Mouse (Mus musculus): Measurements from ENCODE around the gene Pdpk1. TPM values are rescaled to one million over a fixed set of nuclear protein-coding genes. Genes with fewer than 3 reads are reported as not detected.

The Pdpk1 gene
- polyA plus RNA-seq, 1 experiment from 2014 or later, result 31.4 TPM

DNA sequence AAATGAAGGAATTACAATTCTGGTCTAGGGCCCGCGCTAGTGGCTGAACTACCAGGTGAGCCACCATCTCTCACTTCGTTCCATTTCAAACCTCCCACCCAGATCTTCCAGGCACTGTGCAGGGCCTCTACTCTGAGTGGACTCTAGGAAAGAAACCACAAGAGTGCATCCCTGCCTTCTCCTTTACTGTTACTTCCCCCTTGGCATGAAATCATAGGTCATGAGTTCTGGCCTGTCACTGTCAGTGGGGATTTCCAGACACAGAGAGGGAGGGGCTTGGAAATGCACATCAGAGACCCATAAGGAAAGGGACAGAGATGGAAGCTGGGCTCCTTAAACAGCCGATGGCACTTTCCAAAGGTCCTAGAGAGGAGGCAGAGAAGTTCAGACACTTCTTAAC, 21.0 kb upstream of the Pdpk1 start:
- Histone ChIP-seq H3K4me2 (no peak overlapping the region), H3K4me3 (no peak overlapping the region), H3K4me1 (peaks cover 40% of the 10 kb centered on the region), H3K27me3 (replicated peaks) (no peaks in the 10 kb centered on the region), H3K27ac (no peak overlapping the region), H3K9ac (no peak overlapping the region), H3K36me3 (peaks cover 13% of the 10 kb centered on the region), H3K9me3 (replicated peaks) (no peaks in the 10 kb centered on the region)
- 82% methylated on average over 4 of the region's 4 CpGs for WGBS (ENCODE audit: insufficient replicate concordance)
- ATAC-seq, result no peak

DNA sequence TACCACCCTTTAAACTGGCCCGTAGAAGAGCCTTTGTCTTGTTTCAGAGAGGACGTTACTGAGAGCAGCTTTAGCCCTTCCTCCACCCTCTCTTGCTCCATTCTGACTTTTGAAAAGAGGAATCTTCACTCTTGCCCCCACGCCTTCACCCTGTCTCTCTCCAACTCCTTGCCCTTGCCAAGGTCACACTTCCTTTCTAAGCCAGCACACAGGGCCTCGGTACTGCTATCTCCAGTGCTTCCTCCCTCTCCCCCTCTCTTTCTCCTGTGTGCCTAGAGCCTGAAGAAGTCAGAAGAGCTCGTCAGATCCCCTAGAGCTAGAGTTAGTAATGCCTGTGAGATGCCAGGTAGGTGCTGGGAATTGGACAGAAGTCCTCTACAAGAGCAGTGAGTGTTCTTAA, 20.0 kb upstream of the Pdpk1 start:
- ATAC-seq, result no peak
- WGBS (ENCODE audit: insufficient replicate concordance), result 48% methylated on average over 5 of the region's 5 CpGs
- no peak overlapping the region for H3K4me3 ChIP-seq
- H3K4me2 ChIP-seq, result peak overlapping the region; percentile 88; the same call in 1 of the 2 replicates
- H3K27ac ChIP-seq, result peak overlapping the region; percentile 89
- H3K9me3 ChIP-seq (replicated peaks), result no peaks in the 10 kb centered on the region
- peaks cover 20% of the 10 kb centered on the region for H3K36me3 ChIP-seq
- H3K4me1 ChIP-seq, result peaks cover 45% of the 10 kb centered on the region
- no peak overlapping the region for H3K9ac ChIP-seq
- H3K27me3 ChIP-seq (replicated peaks), result no peaks in the 10 kb centered on the region

DNA sequence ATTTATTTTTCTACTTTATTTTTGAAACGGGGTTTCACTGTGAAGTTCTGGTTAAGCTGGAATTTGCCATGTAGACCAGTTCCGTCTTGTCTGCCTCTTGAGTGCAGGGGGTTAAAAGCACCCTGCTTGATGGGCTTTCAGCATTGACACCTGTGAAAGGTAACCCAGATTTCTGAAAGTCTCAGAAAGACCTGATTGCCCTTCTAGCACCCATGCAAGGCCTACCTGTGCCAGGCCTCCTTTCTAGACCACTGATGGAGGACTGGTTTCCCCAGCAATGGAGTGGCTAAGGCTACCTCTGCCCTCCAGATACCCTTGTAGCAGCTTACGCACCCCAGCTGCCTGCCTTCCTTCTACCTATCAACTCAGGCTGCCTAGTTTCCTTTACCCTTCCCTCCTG, 19.4 kb upstream of the Pdpk1 start:
- 61% methylated on average over 3 of the region's 3 CpGs for WGBS (ENCODE audit: insufficient replicate concordance)
- Histone ChIP-seq H3K4me1 (peaks cover 51% of the 10 kb centered on the region), H3K27ac (peak overlapping the region; percentile 89), H3K36me3 (peaks cover 26% of the 10 kb centered on the region), H3K4me3 (peak overlapping the region; percentile 95), H3K9ac (peak overlapping the region; percentile 95), H3K4me2 (peak overlapping the region; percentile 88), H3K9me3 (replicated peaks) (no peaks in the 10 kb centered on the region), H3K27me3 (replicated peaks) (no peaks in the 10 kb centered on the region)
- no peak for ATAC-seq

DNA sequence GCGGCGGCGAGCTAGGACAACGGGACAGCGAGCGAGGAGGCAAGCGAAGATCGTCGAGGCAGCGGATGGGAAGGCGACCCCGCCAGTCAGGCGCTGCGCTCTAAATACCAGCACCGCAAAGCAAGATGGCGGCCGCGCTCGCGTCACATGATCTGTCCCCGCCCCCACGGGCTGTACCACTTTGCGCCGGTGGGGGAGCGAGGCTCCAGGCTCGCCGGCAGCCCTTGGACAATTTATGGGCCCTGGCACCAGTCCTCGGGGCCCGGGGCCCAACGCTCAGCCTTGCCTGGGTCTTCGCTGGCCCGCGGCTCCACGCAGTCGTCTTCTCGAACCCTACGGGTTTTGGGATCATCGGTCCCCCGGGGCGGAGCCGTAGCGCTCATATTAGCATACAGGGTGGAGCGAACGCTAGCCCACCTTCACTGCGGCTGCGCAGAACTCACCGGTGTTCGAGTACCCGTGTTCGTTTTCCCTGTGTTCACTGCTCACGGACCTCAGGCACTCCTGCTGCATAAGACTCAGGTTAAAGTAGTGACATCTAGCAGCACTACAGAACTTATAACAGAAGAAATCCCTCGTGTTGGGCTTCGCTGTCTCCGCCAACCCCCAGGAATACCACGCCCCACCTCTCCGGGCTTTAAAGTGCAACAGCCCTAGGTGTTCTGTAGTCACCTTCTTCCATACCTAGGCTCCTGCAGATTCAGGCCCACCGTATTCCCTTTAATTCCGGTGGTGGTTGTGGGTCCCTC, 18.8 kb upstream of the Pdpk1 start, which contains the start of gene Atp6v0c:
Gene Atp6v0c (minus strand): TSS at position 386 of the 749 bp plus-strand sequence.
- ATAC-seq, result peak; percentile 86
- H3K27ac ChIP-seq, result peak within 1 kb of the TSS; percentile 89
- H3K27me3 ChIP-seq (replicated peaks), result no peaks in the 10 kb centered on the region
- WGBS (ENCODE audit: insufficient replicate concordance), result under 1% methylated on average over 58 of the region's 58 CpGs
- H3K9ac ChIP-seq, result peak within 1 kb of the TSS; percentile 95
- peaks cover 33% of the 10 kb centered on the region for H3K36me3 ChIP-seq
- peak within 1 kb of the TSS; percentile 95 for H3K4me3 ChIP-seq
- peaks cover 56% of the 10 kb centered on the region for H3K4me1 ChIP-seq
- peak within 1 kb of the TSS; percentile 88 for H3K4me2 ChIP-seq
- no peaks in the 10 kb centered on the region for H3K9me3 ChIP-seq (replicated peaks)

DNA sequence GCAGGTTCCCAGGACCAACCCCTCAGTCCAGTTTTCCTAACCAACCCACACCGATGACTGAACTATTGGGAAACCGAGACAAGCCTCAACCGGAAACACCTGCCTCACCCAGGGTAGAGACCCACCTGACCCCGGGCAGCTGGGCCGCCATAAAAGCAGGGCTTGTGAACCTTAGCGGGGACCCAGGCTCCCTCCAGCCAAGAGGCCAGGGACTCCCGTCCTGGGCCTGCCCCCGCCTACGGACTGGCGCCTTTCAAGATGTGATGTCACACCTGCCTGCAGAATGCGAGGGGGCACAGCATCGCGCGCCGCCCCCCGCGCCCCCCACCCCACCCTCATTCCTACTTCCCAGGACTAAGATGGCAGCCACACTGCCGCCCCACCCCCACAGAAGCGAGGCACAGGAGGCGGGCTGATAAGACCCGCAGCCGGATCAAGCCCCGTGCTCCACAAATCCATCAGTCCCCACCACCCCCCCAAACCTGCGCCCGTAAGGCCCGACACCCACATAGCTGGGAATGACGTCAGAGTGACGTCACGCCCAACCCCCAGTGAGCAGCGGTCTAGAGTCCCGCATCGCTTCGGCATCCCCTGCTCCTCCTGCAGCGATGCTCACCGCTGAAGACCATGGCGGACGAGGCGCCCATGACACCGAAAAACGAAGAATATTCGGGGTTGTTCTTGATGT, 18.0 kb upstream of the Pdpk1 start:
- H3K9me3 ChIP-seq (replicated peaks), result no peaks in the 10 kb centered on the region
- peaks cover 34% of the 10 kb centered on the region for H3K36me3 ChIP-seq
- H3K4me2 ChIP-seq, result peak overlapping the region; percentile 88
- H3K9ac ChIP-seq, result peak overlapping the region; percentile 95
- no peaks in the 10 kb centered on the region for H3K27me3 ChIP-seq (replicated peaks)
- ATAC-seq, result peak; percentile 53
- WGBS (ENCODE audit: insufficient replicate concordance), result 1% methylated on average over 41 of the region's 41 CpGs
- peak overlapping the region; percentile 89 for H3K27ac ChIP-seq
- peak overlapping the region; percentile 95 for H3K4me3 ChIP-seq
- peaks cover 54% of the 10 kb centered on the region for H3K4me1 ChIP-seq

DNA sequence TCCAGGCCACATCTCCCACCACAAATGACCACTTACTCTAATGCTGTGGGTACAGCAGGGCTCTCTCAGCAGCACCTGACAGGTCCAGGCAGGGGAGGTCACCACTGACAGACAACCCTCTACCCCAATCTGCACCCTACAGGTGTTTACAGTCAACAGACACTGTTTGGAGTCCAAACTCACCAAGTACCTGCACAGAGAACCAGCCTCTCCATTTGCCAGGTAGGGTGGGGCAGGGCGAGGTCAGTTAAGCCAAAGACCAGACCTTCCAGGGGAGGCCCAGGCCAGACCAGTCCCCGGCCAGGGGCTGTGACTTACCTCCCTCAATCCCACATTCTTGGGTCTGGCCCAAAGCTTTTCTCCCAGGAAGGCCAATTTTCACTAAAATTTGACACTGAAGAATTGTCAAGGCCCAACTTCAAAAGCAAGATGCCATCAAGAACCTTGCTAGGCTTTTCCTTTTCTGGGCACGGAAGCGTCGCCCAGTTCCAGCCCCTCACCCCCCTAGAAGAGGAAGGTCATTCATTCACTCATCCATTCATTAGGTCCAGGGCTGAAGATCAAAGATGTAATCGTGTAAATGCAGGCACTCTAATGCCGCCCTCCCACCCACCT, 17.3 kb upstream of the Pdpk1 start:
- Histone ChIP-seq H3K9ac (peak overlapping the region; percentile 95), H3K36me3 (peaks cover 34% of the 10 kb centered on the region), H3K27ac (peak overlapping the region; percentile 89), H3K27me3 (replicated peaks) (no peaks in the 10 kb centered on the region), H3K4me1 (peaks cover 56% of the 10 kb centered on the region), H3K4me3 (peak overlapping the region; percentile 95), H3K4me2 (peak overlapping the region; percentile 88), H3K9me3 (replicated peaks) (no peaks in the 10 kb centered on the region)
- no peak for ATAC-seq
- 40% methylated on average over 7 of the region's 7 CpGs for WGBS (ENCODE audit: insufficient replicate concordance)

DNA sequence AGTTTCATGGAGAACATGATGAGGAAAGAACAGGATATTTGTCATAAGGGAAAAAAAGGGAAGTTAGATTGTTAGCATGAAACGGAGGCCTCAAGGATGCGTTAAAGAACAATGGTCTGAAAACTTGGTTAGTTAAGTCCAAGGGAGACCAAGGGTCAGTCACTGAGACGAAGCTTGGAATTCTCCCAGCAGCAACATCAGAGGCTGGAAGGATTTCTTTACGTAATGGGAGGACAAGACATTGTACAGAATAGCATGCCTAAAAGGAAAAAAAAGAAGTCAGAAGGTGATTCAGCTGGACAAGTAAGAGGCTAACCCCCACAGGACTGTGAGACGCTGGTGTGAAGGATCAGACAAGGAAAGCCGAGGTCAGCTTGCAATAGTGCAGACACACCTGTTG, 16.4 kb upstream of the Pdpk1 start:
- Histone ChIP-seq H3K27ac (peak overlapping the region; percentile 89), H3K4me2 (peak overlapping the region; percentile 88), H3K9ac (peak overlapping the region; percentile 6; the same call in 1 of the 2 replicates)

DNA sequence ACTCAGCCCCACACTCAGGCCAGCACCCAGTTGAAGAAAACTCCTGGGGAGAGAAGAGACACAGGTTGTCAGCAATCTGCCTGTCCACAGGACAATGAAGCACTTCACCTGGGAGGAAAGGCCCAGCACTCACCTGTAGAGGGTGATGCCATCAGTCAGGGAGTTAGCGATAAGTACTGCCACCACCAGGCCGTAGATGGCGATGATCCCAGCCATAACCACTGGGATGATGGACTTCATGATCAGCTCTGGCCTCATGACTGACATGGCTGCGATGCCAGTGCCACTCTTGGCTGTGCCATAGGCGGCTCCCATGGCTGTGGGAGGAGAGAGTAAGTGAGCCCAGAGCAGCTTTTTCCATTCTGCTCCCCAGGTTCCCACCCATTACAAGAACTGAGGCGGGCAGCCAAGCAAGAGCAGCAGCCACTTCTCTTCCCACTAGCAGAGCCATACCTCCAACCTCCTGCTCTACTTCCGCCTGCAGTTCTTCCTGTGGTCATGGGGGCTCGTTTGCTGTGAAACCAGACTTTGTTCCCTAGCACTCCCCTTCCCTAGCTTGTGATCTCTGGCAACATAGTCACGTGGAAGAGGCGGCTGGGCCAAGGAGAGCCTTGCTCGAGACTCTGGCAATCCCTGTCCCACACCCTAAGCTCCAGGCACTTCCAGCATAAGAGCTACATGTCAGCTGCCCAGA, 14.0 kb upstream of the Pdpk1 start:
- no peak overlapping the region for H3K4me2 ChIP-seq
- no peak overlapping the region for H3K9ac ChIP-seq
- H3K4me1 ChIP-seq, result peaks cover 57% of the 10 kb centered on the region
- H3K4me3 ChIP-seq, result no peak overlapping the region
- H3K27ac ChIP-seq, result peak overlapping the region; percentile 68
- WGBS (ENCODE audit: insufficient replicate concordance), result 69% methylated on average over 11 of the region's 11 CpGs
- H3K36me3 ChIP-seq, result peaks cover 34% of the 10 kb centered on the region
- no peaks in the 10 kb centered on the region for H3K9me3 ChIP-seq (replicated peaks)
- no peak for ATAC-seq
- no peaks in the 10 kb centered on the region for H3K27me3 ChIP-seq (replicated peaks)

More for the DNA sequence above, 16.4 kb upstream of the Pdpk1 start:
- 67% methylated on average over 6 of the region's 6 CpGs for WGBS (ENCODE audit: insufficient replicate concordance)
- Histone ChIP-seq H3K4me1 (peaks cover 65% of the 10 kb centered on the region), H3K27me3 (replicated peaks) (no peaks in the 10 kb centered on the region), H3K4me3 (0 out of 2 replicates have a peak overlapping the region, but pooled peaks have one; percentile 95), H3K9me3 (replicated peaks) (no peaks in the 10 kb centered on the region), H3K36me3 (peaks cover 34% of the 10 kb centered on the region)
- no peak for ATAC-seq

DNA sequence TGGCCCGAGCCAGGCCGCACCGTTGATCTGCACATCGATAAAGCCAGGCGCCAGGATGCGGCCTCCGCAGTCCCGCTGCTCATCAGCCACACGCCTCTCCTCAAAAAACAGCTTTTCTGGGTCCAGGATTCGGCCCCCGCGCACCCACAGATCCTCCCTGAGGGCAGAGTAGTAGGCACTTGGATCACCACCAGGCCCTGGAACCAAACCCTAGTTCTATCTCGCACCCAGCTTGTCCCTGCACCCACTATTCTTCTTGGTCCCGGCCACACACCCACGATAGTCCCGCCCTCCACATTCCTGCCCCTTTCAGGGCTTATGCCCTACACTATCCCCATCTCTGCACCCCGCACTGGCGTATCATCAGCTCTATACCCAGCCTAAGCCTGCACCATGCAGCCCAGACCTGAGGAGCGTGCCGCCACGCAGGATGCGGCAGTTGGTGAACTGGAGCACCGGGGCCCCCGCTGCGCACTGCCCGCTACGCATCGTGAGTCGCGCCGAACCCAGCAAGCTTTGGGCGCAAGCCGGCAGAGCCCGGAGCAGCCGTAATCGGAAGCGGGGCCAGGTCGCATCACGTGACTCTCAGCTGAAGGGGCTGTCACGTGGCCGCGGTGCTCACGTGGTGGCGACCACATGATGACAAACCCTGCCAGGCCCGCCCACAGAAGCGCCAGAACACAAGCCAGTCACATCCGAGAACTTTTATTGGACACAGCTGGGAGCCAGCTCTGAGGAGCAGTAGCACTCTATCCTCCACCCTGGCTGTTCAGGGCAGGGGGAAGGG, 12.6 kb upstream of the Pdpk1 start, which contains the start of gene Amdhd2:
Gene Amdhd2 (minus strand): TSS at position 591 of the 787 bp plus-strand sequence.
- H3K4me2 ChIP-seq, result peak within 1 kb of the TSS; percentile 99
- peak within 1 kb of the TSS; percentile 85 for H3K9ac ChIP-seq
- peak; percentile 86 for ATAC-seq
- no peaks in the 10 kb centered on the region for H3K27me3 ChIP-seq (replicated peaks)
- H3K27ac ChIP-seq, result peak within 1 kb of the TSS; percentile 97
- peaks cover 64% of the 10 kb centered on the region for H3K4me1 ChIP-seq
- peak within 1 kb of the TSS; percentile 71 for H3K4me3 ChIP-seq
- H3K9me3 ChIP-seq (replicated peaks), result no peaks in the 10 kb centered on the region
- WGBS (ENCODE audit: insufficient replicate concordance), result under 1% methylated on average over 47 of the region's 47 CpGs
- H3K36me3 ChIP-seq, result peaks cover 34% of the 10 kb centered on the region

DNA sequence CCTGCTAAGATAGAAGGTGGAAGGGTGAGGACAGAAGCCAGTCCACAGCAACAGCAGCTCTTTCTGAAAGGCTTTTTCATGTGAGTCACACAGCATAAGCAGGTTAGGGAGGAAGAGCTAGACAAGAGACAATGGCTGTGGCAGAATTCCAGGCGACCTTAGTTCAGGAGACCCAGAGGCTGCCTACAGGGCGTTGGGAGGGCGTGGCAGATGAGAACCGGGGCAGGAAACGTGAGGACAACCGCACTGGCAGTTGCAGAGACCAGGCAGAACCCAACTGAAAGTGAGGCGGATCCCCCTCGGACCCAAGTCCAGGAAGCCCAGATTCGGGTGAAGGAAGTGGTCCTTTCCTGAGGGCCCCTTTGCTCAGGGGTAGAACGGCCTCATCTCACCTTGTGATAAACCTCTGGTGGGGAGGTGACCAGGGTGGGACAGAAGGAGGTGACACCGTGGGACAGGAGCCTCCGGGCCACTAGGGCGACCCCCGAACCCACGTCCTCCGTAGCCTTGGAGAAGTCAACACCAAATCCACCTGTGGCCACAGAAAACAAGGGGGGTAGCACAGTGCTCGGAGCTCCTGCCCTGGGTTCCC, 12.0 kb upstream of the Pdpk1 start:
- WGBS (ENCODE audit: insufficient replicate concordance), result 3% methylated on average over 17 of the region's 17 CpGs

More for the DNA sequence above, 12.0 kb upstream of the Pdpk1 start:
- H3K4me2 ChIP-seq, result peak overlapping the region; percentile 99
- peak overlapping the region; percentile 71 for H3K4me3 ChIP-seq
- no peak for ATAC-seq
- H3K9me3 ChIP-seq (replicated peaks), result no peaks in the 10 kb centered on the region
- H3K36me3 ChIP-seq, result peaks cover 37% of the 10 kb centered on the region
- H3K27ac ChIP-seq, result peak overlapping the region; percentile 97
- H3K27me3 ChIP-seq (replicated peaks), result no peaks in the 10 kb centered on the region
- peak overlapping the region; percentile 85 for H3K9ac ChIP-seq
- peaks cover 57% of the 10 kb centered on the region for H3K4me1 ChIP-seq

All from liver, embryonic 12.5 days (tissue).